Mouse (Mus musculus) left cerebral cortex, postnatal 10 days (tissue): ENCODE results near the gene Gm3298. TPM values are rescaled to one million over a fixed set of nuclear protein-coding genes. Genes with fewer than 3 reads are reported as not detected.
"Not testable (repeated sequence)": the region's sequence is repeated elsewhere in the genome, so short reads cannot be mapped to it uniquely, and the experiment has no call there.

Experiments used
- DNase-seq, 2 experiments: peaks; one replicate each; pipeline ENCODE4 v3.0.0; 2021 to 2022; ENCODE audit warnings: low spot score in 2 of 2, mixed read lengths in 1 of 2; ENCODE audit errors: extremely low spot score in 1 of 2
- intact Hi-C: fragments of 180-260 bp; cut with DNase I; formaldehyde crosslinking; loops from one replicate; pipeline ENCODE4 v1.15.1; 2025
- total RNA-seq, 2 experiments: library from RNA; stranded (reverse); gene quantifications; 2 replicates each; pipeline ENCODE4 v1.2.3; 2021

The Gm3298 gene
- total RNA-seq: not detected

- DNase-seq, intact Hi-C loops: not testable (repeated sequence)
These were observed at the start of gene Gm3298 for GRCm38 (mm10) chr14:5015591-5015990. Gene Gm3298, plus strand, starts transcription at chr14:5015891.

GRCm38 (mm10) chr14:4983635-4984034, 32.1 kb upstream of the Gm3298 start, which contains the start of gene Gm8297:
Gene Gm8297, plus strand, starts transcription at chr14:4983935.
- DNase-seq, intact Hi-C loops: not testable (repeated sequence)

- DNase-seq, intact Hi-C loops: not testable (repeated sequence)
These were observed 34.6 kb downstream of the Gm3298 start, which contains the start of gene 4930555G01Rik for GRCm38 (mm10) chr14:5050329-5050728. Gene 4930555G01Rik, plus strand, starts transcription at chr14:5050629.

Other genes starting within 250 kb of the Gm3298 start
- not detected for gene Gm9602, start 239.6 kb upstream of the Gm3298 start, total RNA-seq
- not detected for gene Gm3269, start 177.8 kb upstream of the Gm3298 start, total RNA-seq
- gene Gm3264, start 160.3 kb upstream of the Gm3298 start, total RNA-seq: 10 to 100 TPM; 19.4 to 20.7 TPM
- gene Gm3278, start 123.5 kb upstream of the Gm3298 start, total RNA-seq: not detected
- not detected for gene Gm8297, start 32.0 kb upstream of the Gm3298 start, total RNA-seq
- gene 4930555G01Rik, start 34.7 kb downstream of the Gm3298 start, total RNA-seq: not detected
- 1 to 10 TPM; 6.0 to 6.8 TPM for gene Gm8281, start 55.1 kb downstream of the Gm3298 start, total RNA-seq
- gene Gm8279, start 115.6 kb downstream of the Gm3298 start, total RNA-seq: not detected
- not detected for gene Gm3317, start 148.6 kb downstream of the Gm3298 start, total RNA-seq
- not detected for gene Gm8271, start 169.9 kb downstream of the Gm3298 start, total RNA-seq
- gene Gm3526, start 244.7 kb downstream of the Gm3298 start, total RNA-seq: not detected